Mouse (Mus musculus) limb, embryonic 15.5 days (tissue): ENCODE data around the gene Mtg2. TPM values are rescaled to one million over a fixed set of nuclear protein-coding genes. Genes with fewer than 3 reads are reported as not detected.

Experiments
- ATAC-seq: fragments of 200-750 bp; cut with Nextera tagmentation; 2 replicates; pipeline ENCODE4 v1.8.0; 2017; ENCODE audit warnings: low read depth, moderate TSS enrichment; ENCODE audit not compliant: insufficient number of reproducible peaks, low FRiP score, low TSS enrichment
- H3K27ac ChIP-seq: fragments of 300-500 bp; sonication (generic); 2 replicates; pipeline ENCODE4 v1.5.1; 2015; ENCODE audit warnings: moderate library complexity, mild to moderate bottlenecking, inconsistent platforms
- H3K27me3 ChIP-seq: fragments of 300-500 bp; sonication (generic); 2 replicates; pipeline ENCODE4 v1.6.1; 2015; ENCODE audit warnings: inconsistent platforms
- H3K36me3 ChIP-seq: fragments of 300-500 bp; sonication (generic); 2 replicates; pipeline ENCODE4 v1.6.1; 2015; ENCODE audit warnings: inconsistent platforms
- H3K4me1 ChIP-seq: fragments of 300-500 bp; sonication (generic); 2 replicates; pipeline ENCODE4 v1.6.1; 2015; ENCODE audit warnings: inconsistent platforms
- H3K4me2 ChIP-seq: fragments of 300-500 bp; sonication (generic); 2 replicates; pipeline ENCODE4 v1.6.1; 2015; ENCODE audit warnings: mild to moderate bottlenecking, inconsistent platforms
- H3K4me3 ChIP-seq: fragments of 300-500 bp; sonication (generic); 2 replicates; pipeline ENCODE4 v1.5.1; 2015; ENCODE audit warnings: mild to moderate bottlenecking, inconsistent platforms
- H3K9ac ChIP-seq: fragments of 300-500 bp; sonication (generic); 2 replicates; pipeline ENCODE4 v1.6.1; 2015; ENCODE audit warnings: inconsistent platforms
- H3K9me3 ChIP-seq: fragments of 300-500 bp; sonication (generic); 2 replicates; pipeline ENCODE4 v1.6.1; 2016; ENCODE audit warnings: inconsistent platforms
- WGBS: fragments of 180-500 bp; shearing (Covaris S2); methylation state at CpG from one replicate; pipeline ENCODE4 v1.1.7; 2015; 5-methylcytosine and 5-hydroxymethylcytosine counted together
- polyA plus RNA-seq: library from polyadenylated mRNA; unstranded; fragments of >200 nt; fragmentation: Nextera tagmentation; extraction: Ambion mirVana; gene quantifications from 2 replicates; pipeline ENCODE4 v1.2.1, GENCODE M21; 2015

The Mtg2 gene
- polyA plus RNA-seq, 1 experiment from 2014 or later = 25.0 TPM

DNA sequence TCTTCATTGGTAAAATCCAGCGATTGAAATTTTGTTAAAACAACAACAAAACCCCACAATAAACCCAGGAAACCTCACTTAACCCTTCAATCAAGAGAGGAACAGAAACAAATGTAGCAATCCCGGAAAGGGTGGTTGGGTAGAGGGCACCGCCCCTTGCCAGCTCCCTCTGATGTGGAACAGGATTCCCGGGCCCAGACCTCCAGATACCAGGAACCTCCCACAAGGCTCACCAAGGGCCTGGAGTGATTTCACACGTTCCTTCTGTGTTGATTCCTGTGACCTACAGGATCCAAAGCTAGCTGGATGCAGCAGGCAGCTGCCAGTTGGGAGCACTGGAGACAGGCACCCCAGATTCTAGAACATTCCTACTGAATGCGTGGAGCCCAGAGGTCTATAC, 30.0 kb upstream of the Mtg2 start:
- WGBS = 37% methylated on average over 6 of the region's 6 CpGs
- no peak overlapping the region for H3K9ac ChIP-seq
- H3K4me3 ChIP-seq = peak overlapping the region; percentile 99; the same call in 1 of the 2 replicates

DNA sequence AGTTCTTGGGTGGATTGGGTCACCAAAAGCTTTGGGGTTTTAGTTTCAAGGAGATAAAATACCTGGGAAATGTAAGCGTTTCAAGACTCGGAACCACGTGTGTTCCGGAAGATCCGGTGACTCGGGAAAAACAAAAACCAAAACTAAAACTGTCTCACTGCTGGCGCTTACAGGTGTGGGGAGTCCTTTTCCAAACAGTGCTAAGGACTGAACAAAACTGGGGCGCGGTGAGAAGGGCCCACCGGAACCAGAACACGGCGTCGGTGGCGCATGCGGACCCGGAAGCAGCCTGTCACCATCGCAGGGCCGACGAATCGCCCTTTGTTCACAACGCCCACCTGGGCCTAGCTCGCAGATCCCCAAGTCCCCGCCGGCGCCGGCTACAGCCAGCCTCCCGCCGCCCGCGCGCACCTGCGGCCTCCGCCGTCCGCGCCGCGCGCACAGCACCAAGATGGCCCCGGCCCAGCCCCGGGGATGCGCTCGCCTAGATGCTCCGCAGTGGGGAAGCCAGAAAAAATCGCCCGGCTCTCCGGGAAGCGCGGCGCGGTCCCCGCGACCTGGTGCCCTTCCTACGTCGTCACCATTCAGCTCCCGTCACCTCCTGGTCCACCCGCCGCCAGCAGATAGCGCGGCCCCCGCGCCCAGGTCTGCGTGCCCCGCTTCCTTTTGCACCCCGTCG, 28.7 kb upstream of the Mtg2 start:
- peaks cover 31% of the 10 kb centered on the region for H3K36me3 ChIP-seq
- ATAC-seq = 0 out of 2 replicates have a peak, but pooled peaks have one; percentile 9
- WGBS = under 1% methylated on average over 66 of the region's 66 CpGs

More for the DNA sequence above, 30.0 kb upstream of the Mtg2 start:
- Histone ChIP-seq H3K36me3 (peaks cover 44% of the 10 kb centered on the region), H3K9me3 (no peaks in the 10 kb centered on the region), H3K27ac (no peak overlapping the region), H3K27me3 (no peaks in the 10 kb centered on the region), H3K4me2 (peak overlapping the region; percentile 63; the same call in 1 of the 2 replicates), H3K4me1 (peaks cover 34% of the 10 kb centered on the region)
- no peak for ATAC-seq

DNA sequence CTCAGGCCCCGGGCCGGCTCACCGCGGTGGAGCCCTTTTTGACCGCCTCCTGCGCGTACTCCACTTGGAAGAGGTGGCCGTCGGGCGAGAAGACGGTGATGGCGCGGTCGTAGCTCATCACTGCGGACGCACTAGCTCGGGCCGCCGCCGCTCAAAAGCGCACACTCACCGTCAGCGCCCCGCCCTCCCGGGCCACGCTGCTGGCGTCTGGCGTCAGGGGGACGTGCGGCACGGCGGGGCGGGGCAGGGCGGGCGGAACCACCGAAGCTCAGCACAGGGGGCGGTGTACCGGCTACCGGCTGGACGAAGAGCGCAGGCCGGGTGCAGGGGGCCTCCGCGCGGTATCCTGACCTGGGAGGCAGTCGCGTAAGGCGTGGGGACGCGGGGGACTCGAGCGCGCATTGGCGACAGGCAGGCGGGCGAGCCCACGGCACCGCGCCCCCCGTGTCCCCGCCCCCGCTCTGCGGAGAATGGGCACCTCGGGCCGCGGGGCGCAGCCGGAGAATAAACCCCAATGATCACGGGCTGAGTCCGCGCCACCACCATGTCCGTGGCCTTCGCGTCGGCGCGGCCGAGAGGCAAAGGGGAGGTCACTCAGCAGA, 28.0 kb upstream of the Mtg2 start, which contains the start of the genes Psma7 and Ss18l1:
Gene Psma7, minus strand, starts transcription at position 178 of the 602 bp plus-strand sequence.
Gene Ss18l1, plus strand, starts transcription at position 254 of the 602 bp plus-strand sequence.
- H3K27me3 ChIP-seq = no peaks in the 10 kb centered on the region
- H3K4me2 ChIP-seq = peak within 1 kb of the TSS; percentile 93
- WGBS = under 1% methylated on average over 78 of the region's 78 CpGs
- H3K9me3 ChIP-seq = no peaks in the 10 kb centered on the region
- peak within 1 kb of the TSS; percentile 88 for H3K9ac ChIP-seq
- ATAC-seq = peak; percentile 90
- H3K27ac ChIP-seq = peak within 1 kb of the TSS; percentile 94
- peak within 1 kb of the TSS; percentile 99 for H3K4me3 ChIP-seq
- peaks cover 25% of the 10 kb centered on the region for H3K36me3 ChIP-seq
- H3K4me1 ChIP-seq = peaks cover 34% of the 10 kb centered on the region

More for the DNA sequence above, 28.7 kb upstream of the Mtg2 start:
- peak overlapping the region; percentile 94 for H3K27ac ChIP-seq
- H3K4me2 ChIP-seq = peak overlapping the region; percentile 63
- H3K9ac ChIP-seq = peak overlapping the region; percentile 88
- H3K4me1 ChIP-seq = peaks cover 34% of the 10 kb centered on the region
- H3K4me3 ChIP-seq = peak overlapping the region; percentile 99
- no peaks in the 10 kb centered on the region for H3K27me3 ChIP-seq
- no peaks in the 10 kb centered on the region for H3K9me3 ChIP-seq

DNA sequence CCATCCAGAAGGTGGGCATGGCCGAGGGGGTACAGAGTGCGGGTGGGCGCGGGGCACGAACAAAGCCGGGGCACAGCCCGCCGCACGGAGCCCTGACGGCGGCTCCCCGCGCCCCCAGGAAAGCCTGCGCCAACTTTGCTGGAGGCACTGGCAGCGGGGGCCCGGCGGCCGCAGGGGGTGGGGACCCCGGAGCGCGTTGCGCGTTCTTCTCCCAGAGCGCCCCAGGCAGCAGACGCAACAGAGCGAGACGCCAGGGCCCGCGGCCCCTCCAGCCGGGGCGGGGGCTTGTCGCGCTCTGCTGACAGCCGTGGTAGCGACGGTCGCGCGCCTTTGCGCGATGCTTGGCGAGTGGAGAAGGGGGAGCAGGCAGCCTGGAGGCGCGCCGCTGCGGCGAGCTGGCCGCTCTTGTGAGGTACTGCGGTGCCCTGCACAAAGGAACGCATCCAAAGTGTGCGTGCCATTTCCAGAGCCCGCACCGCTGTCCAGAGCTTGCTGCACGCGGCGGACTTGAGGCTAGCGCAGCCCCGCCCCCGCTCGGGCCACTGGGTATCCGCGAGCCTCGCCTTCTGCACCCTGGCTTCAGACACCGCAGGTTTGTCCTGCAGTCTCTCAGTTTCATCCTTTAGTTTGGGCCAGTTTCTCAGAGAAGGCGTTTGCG, 27.4 kb upstream of the Mtg2 start:
- Histone ChIP-seq H3K27ac (peak overlapping the region; percentile 94), H3K4me1 (peaks cover 34% of the 10 kb centered on the region), H3K9me3 (no peaks in the 10 kb centered on the region), H3K27me3 (no peaks in the 10 kb centered on the region), H3K36me3 (peaks cover 25% of the 10 kb centered on the region), H3K4me2 (peak overlapping the region; percentile 93), H3K4me3 (peak overlapping the region; percentile 99), H3K9ac (peak overlapping the region; percentile 88)
- no peak; the same call in 1 of the 2 replicates for ATAC-seq
- whole genome bisulfite sequencing = under 1% methylated on average over 58 of the region's 66 CpGs

DNA sequence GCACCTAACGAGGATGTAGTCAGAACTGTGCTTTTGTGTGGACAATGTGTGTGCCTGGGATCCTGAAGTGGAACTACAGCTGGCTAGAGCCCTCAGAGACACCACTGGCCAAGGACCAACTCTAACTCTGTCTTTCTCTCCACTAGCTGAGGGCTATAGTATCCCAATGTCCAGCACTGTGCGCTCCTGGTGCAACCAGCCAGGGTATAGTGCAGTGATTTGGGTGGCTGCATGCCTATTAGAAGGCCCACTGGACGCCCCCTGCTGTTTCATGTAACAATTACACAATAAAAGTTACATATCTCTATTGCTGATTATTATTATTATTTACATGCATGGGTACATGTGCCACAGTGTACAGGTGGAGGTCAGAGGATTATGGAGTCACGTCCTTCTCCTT, 25.1 kb upstream of the Mtg2 start:
- Histone ChIP-seq H3K36me3 (0 out of 2 replicates have a peak, but pooled peaks cover 9% of the 10 kb centered on the region), H3K27me3 (no peaks in the 10 kb centered on the region), H3K27ac (no peak overlapping the region), H3K4me2 (no peak overlapping the region), H3K9ac (no peak overlapping the region), H3K4me1 (peaks cover 30% of the 10 kb centered on the region), H3K4me3 (no peak overlapping the region), H3K9me3 (no peaks in the 10 kb centered on the region)
- no peak for ATAC-seq
- 53% methylated on average over 4 of the region's 4 CpGs for WGBS

DNA sequence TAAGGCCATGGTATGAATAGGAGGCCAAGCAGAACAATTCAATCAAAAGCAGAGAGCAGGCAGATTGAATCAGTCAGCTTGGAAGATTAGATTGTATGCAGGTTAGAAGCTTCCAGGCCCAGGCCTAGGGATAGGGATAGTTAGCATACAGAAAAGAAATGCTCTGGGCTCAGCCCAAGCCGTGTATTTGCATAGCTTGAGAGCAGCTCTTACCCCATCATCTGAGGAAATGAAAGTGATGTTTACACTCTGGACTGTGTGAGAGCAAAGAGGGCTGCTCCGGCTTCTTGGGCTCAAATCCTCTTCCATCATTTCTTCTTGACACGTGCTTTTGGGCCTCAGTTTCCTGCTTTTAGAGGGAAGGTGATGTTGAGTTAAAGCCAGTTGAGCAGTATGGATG, 22.8 kb upstream of the Mtg2 start:
- 82% methylated on average over 3 of the region's 3 CpGs for WGBS
- no peaks in the 10 kb centered on the region for H3K27me3 ChIP-seq
- no peak overlapping the region for H3K9ac ChIP-seq
- H3K4me3 ChIP-seq = no peak overlapping the region
- H3K27ac ChIP-seq = no peak overlapping the region
- peaks cover 12% of the 10 kb centered on the region; the same call in 1 of the 2 replicates for H3K36me3 ChIP-seq
- H3K4me1 ChIP-seq = peaks cover 23% of the 10 kb centered on the region; the same call in 1 of the 2 replicates
- no peaks in the 10 kb centered on the region for H3K9me3 ChIP-seq
- no peak for ATAC-seq
- H3K4me2 ChIP-seq = no peak overlapping the region

DNA sequence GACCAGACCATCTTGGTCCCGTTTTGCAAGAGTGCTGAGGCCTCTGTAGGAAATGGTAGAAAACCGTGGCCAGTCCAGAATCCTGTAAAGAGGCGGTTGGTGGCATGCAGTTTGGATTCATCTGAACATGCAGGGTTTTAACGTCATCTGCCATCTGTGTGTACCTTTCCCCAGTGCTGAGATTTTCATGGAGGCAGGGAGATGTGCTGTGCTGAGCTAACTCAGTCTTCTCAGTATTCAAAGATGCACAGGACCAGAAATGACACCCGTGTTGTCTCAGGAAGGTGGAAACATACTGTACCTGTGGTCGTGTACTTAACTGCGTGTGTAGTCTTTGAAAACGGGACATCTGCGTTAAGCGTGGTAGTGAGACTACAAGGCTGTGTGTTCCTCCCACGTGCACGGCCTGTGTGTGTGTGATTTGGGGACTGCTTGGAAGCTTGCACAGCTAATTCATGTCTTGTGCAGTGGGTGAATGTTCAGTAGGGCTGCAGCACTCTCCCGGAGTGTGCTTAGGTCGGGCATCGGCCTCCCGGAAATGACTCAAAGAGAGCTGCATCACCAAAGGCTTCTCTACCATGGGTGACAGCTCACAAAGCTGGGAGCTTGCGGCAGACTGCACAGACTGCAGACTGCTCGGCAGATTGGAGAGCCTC, 22.3 kb upstream of the Mtg2 start:
- no peak for ATAC-seq

DNA sequence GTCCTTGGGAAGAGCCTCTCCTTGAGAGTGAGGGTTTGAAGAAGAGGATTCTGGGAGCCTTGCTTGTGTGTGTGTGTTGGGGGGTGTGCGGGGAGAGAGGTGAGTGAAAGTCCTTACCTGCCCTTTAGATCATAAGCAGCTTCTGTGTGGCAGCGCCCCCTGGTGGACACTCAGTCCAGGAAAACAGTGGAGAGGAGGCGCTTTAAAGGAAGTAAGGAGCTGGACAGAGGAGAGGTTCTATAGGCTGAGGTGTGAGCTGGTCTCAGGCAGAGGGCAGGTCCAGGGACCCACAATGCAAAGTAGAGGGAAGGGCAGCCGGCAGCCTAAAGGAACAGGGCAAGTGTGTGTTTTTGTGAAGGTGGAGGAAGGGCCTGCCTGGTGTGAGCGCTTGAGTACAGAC, 19.4 kb upstream of the Mtg2 start:
- Histone ChIP-seq H3K27ac (no peak overlapping the region), H3K36me3 (peaks cover 41% of the 10 kb centered on the region), H3K27me3 (no peaks in the 10 kb centered on the region), H3K4me2 (no peak overlapping the region), H3K4me1 (0 out of 2 replicates have a peak, but pooled peaks cover 5% of the 10 kb centered on the region), H3K9ac (no peak overlapping the region), H3K9me3 (no peaks in the 10 kb centered on the region), H3K4me3 (no peak overlapping the region)
- 0 out of 2 replicates have a peak, but pooled peaks have one; percentile 38 for ATAC-seq
- WGBS = 24% methylated on average over 5 of the region's 5 CpGs

More for the DNA sequence above, 22.3 kb upstream of the Mtg2 start:
- Histone ChIP-seq H3K4me2 (no peak overlapping the region), H3K9me3 (no peaks in the 10 kb centered on the region), H3K9ac (no peak overlapping the region), H3K27ac (no peak overlapping the region), H3K4me3 (no peak overlapping the region), H3K4me1 (peaks cover 21% of the 10 kb centered on the region; the same call in 1 of the 2 replicates), H3K27me3 (no peaks in the 10 kb centered on the region), H3K36me3 (peaks cover 17% of the 10 kb centered on the region; the same call in 1 of the 2 replicates)
- WGBS = 93% methylated on average over 18 of the region's 18 CpGs

DNA sequence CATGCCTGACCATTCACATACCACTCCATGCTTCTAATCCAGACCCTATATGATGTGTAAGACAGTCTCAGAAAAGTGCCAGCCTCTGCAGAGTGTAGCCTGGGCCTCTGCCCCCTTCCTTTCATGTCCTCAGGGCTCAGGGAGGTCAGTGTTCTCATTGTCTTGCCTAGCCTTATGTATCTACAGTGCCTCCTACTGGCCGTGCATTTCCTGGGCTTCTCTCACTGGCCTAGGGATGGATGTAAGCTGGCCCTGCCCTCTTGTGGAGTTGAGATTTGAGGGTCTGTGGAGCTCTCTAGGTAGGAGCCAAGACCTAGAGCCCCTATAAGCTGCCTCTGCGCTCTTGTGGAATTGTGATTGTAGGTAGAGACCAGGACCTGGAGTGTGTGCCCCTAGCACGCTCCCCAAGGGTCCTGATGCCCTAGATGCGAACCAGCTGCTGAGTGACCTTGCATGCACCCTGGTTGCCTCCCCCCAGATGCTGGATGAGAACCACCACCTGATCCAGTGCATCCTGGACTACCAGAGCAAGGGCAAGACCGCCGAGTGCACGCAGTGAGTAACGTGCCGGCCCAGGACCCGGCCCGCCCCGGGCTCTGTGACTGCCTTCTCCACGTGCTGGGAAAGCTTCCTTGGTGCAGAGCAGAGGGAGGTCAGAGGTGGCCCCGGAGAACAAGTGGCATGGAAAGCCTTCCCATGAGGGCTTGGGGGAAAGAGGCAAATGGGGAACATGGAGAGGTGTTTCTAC, 18.2 kb upstream of the Mtg2 start:
- Histone ChIP-seq H3K9ac (no peak overlapping the region), H3K4me1 (0 out of 2 replicates have a peak, but pooled peaks cover 5% of the 10 kb centered on the region), H3K36me3 (peaks cover 50% of the 10 kb centered on the region), H3K4me2 (no peak overlapping the region), H3K27me3 (no peaks in the 10 kb centered on the region), H3K4me3 (no peak overlapping the region), H3K27ac (no peak overlapping the region), H3K9me3 (no peaks in the 10 kb centered on the region)
- 93% methylated on average over 14 of the region's 14 CpGs for WGBS
- no peak for ATAC-seq

DNA sequence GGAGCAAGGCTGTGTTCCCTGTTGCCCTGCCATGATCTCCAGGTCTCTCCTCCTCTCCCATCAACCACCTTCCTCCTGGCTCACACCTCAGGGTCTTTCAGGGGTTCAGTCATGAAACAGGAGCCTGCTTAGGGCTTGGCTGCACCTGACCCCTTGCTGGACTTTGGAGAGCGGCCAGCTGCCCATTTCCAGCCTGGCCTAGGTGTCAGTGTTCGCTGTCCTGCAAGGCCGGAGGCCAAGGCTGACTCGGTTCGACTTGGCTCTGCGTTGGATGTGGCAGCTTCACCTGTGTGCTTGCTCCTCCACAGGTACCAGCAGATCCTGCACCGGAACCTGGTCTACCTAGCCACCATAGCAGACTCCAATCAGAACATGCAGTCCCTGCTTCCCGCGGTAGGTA, 17.4 kb upstream of the Mtg2 start:
- no peaks in the 10 kb centered on the region for H3K27me3 ChIP-seq
- 94% methylated on average over 9 of the region's 9 CpGs for WGBS
- H3K4me1 ChIP-seq = 0 out of 2 replicates have a peak, but pooled peaks cover 5% of the 10 kb centered on the region
- no peak overlapping the region for H3K4me2 ChIP-seq
- H3K4me3 ChIP-seq = no peak overlapping the region
- no peak overlapping the region for H3K9ac ChIP-seq
- no peak for ATAC-seq
- peaks cover 52% of the 10 kb centered on the region for H3K36me3 ChIP-seq
- no peak overlapping the region for H3K27ac ChIP-seq
- no peaks in the 10 kb centered on the region for H3K9me3 ChIP-seq
